19 mouse cellular contexts compared by ENCODE assay signal in the genomic region with DNA sequence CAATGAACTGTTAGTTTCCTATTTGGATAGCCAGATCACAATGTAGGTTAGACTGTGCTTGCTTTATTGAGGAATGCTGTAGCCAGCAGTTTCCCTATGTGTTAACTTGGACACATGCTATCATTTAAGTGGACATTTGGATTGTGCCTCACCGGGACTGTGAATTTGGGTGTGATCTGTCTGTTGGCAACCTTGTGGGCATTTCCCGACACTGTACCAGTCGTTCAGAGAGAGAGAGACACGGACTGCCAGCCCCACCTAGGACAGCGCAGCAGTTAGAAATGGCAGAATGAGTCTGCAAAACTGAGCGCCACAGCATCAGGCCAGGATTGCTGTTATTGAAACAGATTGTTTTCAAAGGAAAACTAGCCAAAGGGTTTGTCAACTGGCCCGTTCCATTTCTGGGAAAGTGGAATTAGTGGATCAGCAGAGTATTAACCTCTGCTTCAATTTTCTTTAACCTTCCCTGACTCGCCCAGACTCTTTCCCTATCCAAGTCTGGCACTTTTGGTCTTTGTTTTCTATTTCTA. TPM values are rescaled to one million over a fixed set of nuclear protein-coding genes. Genes with fewer than 3 reads are reported as not detected.
A peak's percentile ranks its signal among the peaks of the same experiment; 100 is the strongest.
DNase-seq lines count a peak whose midpoint lies in the region; ATAC-seq and TF ChIP-seq lines count a peak whose summit lies in the region.
"Had no signal": no experiment of that assay in that cellular context is flagged by ENCODE, and none has a peak within 500 bp of the region (broad histone marks: within the 10 kb centered on the region; RNA-seq: fewer than 3 reads in every experiment).

No protein-coding gene starts in this region.

- no peak overlapping the region for H3K4me2 ChIP-seq in kidney, embryonic 15.5 days
- H3K4me2 ChIP-seq in limb, embryonic 15.5 days: no peak overlapping the region
- H3K4me2 ChIP-seq: forebrain, embryonic 15.5 days; heart, embryonic 13.5 days; midbrain, embryonic 11.5 days; neural tube, embryonic 12.5 days had no signal

- ATAC-seq in kidney, embryonic 15.5 days (replicated peaks; ENCODE audit: low FRiP score): no peak
- no peak for ATAC-seq in limb, embryonic 15.5 days (ENCODE audit: insufficient number of reproducible peaks, low FRiP score, low TSS enrichment, low read depth)
- ATAC-seq: forebrain, embryonic 15.5 days; hindbrain, postnatal 0 days had no signal

- 64% methylated on average over 8 of the region's 8 CpGs for WGBS in kidney, adult 2 months
- WGBS in kidney, embryonic 15.5 days: 88% methylated on average over 8 of the region's 8 CpGs
- 63% methylated on average over 8 of the region's 8 CpGs for WGBS in limb, embryonic 15.5 days
- 94% methylated on average over 8 of the region's 8 CpGs for WGBS in thymus, adult 2 months

- H3K4me1 ChIP-seq in kidney, adult 2 months (ENCODE audit: control insufficient read depth, insufficient read depth, low read length): peaks cover 6% of the 10 kb centered on the region; the same call in 1 of the 2 replicates
- peaks cover 14% of the 10 kb centered on the region for H3K4me1 ChIP-seq in kidney, embryonic 15.5 days
- peaks cover 5% of the 10 kb centered on the region for H3K4me1 ChIP-seq in embryonic fibroblast, embryonic 13.5 days (ENCODE audit: control insufficient read depth, insufficient read depth, low read length)
- peaks cover 29% of the 10 kb centered on the region; the same call in 1 of the 2 replicates for H3K4me1 ChIP-seq in limb, embryonic 15.5 days
- no peaks in the 10 kb centered on the region for H3K4me1 ChIP-seq in thymus, adult 2 months (replicated peaks; ENCODE audit: control insufficient read depth, insufficient read depth, low read length)
- H3K4me1 ChIP-seq: heart, embryonic 13.5 days had no signal

- no peak for TF ChIP-seq CTCF in kidney, adult 2 months (conservative IDR thresholded peaks at IDR 0.05; ENCODE audit: insufficient read depth, insufficient read length, low read depth, low read length)
- TF ChIP-seq CTCF in embryonic fibroblast, embryonic 13.5 days (IDR thresholded peaks at IDR 0.05; ENCODE audit: borderline replicate concordance, insufficient read depth, low read length): no peak
- TF ChIP-seq CTCF in thymus, adult 2 months (IDR thresholded peaks at IDR 0.05; ENCODE audit: borderline replicate concordance, control insufficient read depth, extremely low read depth, insufficient read depth, low read length, poor library complexity): no peak

- H3K27me3 ChIP-seq in kidney, adult 2 months (replicated peaks; ENCODE audit: control insufficient read depth, insufficient read depth, low read length): no peaks in the 10 kb centered on the region
- no peaks in the 10 kb centered on the region for H3K27me3 ChIP-seq in kidney, embryonic 15.5 days
- no peaks in the 10 kb centered on the region for H3K27me3 ChIP-seq in limb, embryonic 15.5 days
- no peaks in the 10 kb centered on the region for H3K27me3 ChIP-seq in thymus, adult 2 months (ENCODE audit: control insufficient read depth, insufficient read depth, low read length)
- H3K27me3 ChIP-seq: heart, embryonic 13.5 days; neural tube, embryonic 12.5 days had no signal

- no peak overlapping the region for H3K9ac ChIP-seq in kidney, embryonic 15.5 days
- H3K9ac ChIP-seq in limb, embryonic 15.5 days: no peak overlapping the region
- H3K9ac ChIP-seq: forebrain, embryonic 15.5 days; heart, embryonic 13.5 days; liver, embryonic 14.5 days; neural tube, embryonic 12.5 days had no signal

- no peak overlapping the region for H3K27ac ChIP-seq in kidney, adult 2 months (ENCODE audit: insufficient read depth, low read depth, low read length)
- H3K27ac ChIP-seq in kidney, embryonic 15.5 days: no peak overlapping the region
- H3K27ac ChIP-seq in embryonic fibroblast, embryonic 13.5 days (ENCODE audit: insufficient read depth, low read length): peak overlapping the region; percentile 54
- peak overlapping the region; percentile 52 for H3K27ac ChIP-seq in limb, embryonic 15.5 days
- no peak overlapping the region for H3K27ac ChIP-seq in thymus, adult 2 months (ENCODE audit: control insufficient read depth, insufficient read depth, low read length)
- H3K27ac ChIP-seq: forebrain, embryonic 15.5 days; heart, embryonic 13.5 days; hindbrain, postnatal 0 days; liver, embryonic 14.5 days; neural tube, embryonic 12.5 days had no signal

- H3K36me3 ChIP-seq in kidney, adult 2 months (ENCODE audit: control insufficient read depth, insufficient read depth, low read length): no peaks in the 10 kb centered on the region; the same call in none of the 2 replicates
- H3K36me3 ChIP-seq in kidney, embryonic 15.5 days: peaks cover 86% of the 10 kb centered on the region
- H3K36me3 ChIP-seq in limb, embryonic 15.5 days: peaks cover 68% of the 10 kb centered on the region
- H3K36me3 ChIP-seq in thymus, adult 2 months (ENCODE audit: control insufficient read depth, insufficient read depth, low read length): no peaks in the 10 kb centered on the region
- H3K36me3 ChIP-seq: forebrain, embryonic 15.5 days had no signal

- H3K9me3 ChIP-seq in kidney, embryonic 15.5 days (replicated peaks): no peaks in the 10 kb centered on the region
- H3K9me3 ChIP-seq in limb, embryonic 15.5 days: no peaks in the 10 kb centered on the region
- H3K9me3 ChIP-seq: forebrain, embryonic 15.5 days; heart, embryonic 13.5 days; neural tube, embryonic 12.5 days had no signal

- H3K4me3 ChIP-seq in kidney, adult 2 months (ENCODE audit: insufficient read depth, low read depth, low read length): no peak overlapping the region
- H3K4me3 ChIP-seq in kidney, embryonic 15.5 days (replicated peaks): no peak overlapping the region
- no peak overlapping the region for H3K4me3 ChIP-seq in embryonic fibroblast, embryonic 13.5 days (ENCODE audit: insufficient read depth, low read length)
- no peak overlapping the region for H3K4me3 ChIP-seq in limb, embryonic 15.5 days
- no peak overlapping the region for H3K4me3 ChIP-seq in thymus, adult 2 months (ENCODE audit: control insufficient read depth, insufficient read depth, low read length)
- H3K4me3 ChIP-seq: forebrain, embryonic 15.5 days; heart, embryonic 13.5 days; neural tube, embryonic 12.5 days had no signal

- peak; percentile 40 for DNase-seq in kidney, adult 2 months
- peak; percentile 86 for DNase-seq in adipocyte (ENCODE audit: low spot score)
- DNase-seq in layer of hippocampus, adult 18-20 months (ENCODE audit: low spot score in 2 of 2): no peak
- DNase-seq in thymus, adult 2 months: no peak
- DNase-seq: cerebellum, adult 9-10 months; heart, postnatal 4 days; kidney, adult 8-10 months; kidney, postnatal 36 days; lung, postnatal 14 days; thymus, postnatal 25 days had no signal

- no peak for TF ChIP-seq POLR2A in kidney, adult 2 months (IDR thresholded peaks at IDR 0.05; ENCODE audit: low read depth, low read length)
- TF ChIP-seq POLR2A in embryonic fibroblast, embryonic 13.5 days (IDR thresholded peaks at IDR 0.05; ENCODE audit: low read depth, low read length): no peak
- no peak for TF ChIP-seq POLR2A in thymus, adult 2 months (IDR thresholded peaks at IDR 0.05; ENCODE audit: control insufficient read depth, extremely low read depth, insufficient read depth, low read length, poor library complexity)

RNA-seq across cellular contexts. Expression of a gene that starts 35.0 kb away (rescaled TPM):
- 7.1 and 8.8 TPM in 2 replicates for polyA plus RNA-seq in kidney, adult 2 months (2012; rRNA removed)
- 22.6 and 24.0 TPM in 2 replicates for polyA plus RNA-seq in kidney, embryonic 15.5 days (2015; fragmentation: Nextera tagmentation; extraction: Ambion mirVana)
- 25.8 and 47.7 TPM in 2 replicates for polyA plus RNA-seq in embryonic fibroblast, embryonic 13.5 days (2011; ENCODE audit: insufficient read length, low read depth, missing spikeins)
- 25.7 and 34.8 TPM in 2 replicates for polyA plus RNA-seq in limb, embryonic 15.5 days (2015; fragmentation: Nextera tagmentation; extraction: Ambion mirVana)
- 1 to 10 TPM; 4.0 to 5.6 TPM for total RNA-seq in layer of hippocampus, adult 18-20 months (2021)
- polyA plus RNA-seq in thymus, adult 2 months (2012; rRNA removed): 2.2 and 2.3 TPM in 2 replicates

Comparison
In these comparisons a context has a peak if more than half of its experiments do, and no peak if none do; other contexts are left out.
1. DNase-seq: peak in kidney, adult 2 months (single experiment) and adipocyte (single experiment); none in layer of hippocampus, adult 18-20 months (0 of 2) and thymus, adult 2 months (single experiment).
2. H3K27ac ChIP-seq: peak in embryonic fibroblast, embryonic 13.5 days (single experiment) and limb, embryonic 15.5 days (single experiment); none in kidney, adult 2 months (single experiment), kidney, embryonic 15.5 days (single experiment) and thymus, adult 2 months (single experiment).